Mouse (Mus musculus) small intestine, adult 2 months (tissue): ENCODE measurements around the gene Gm28051. TPM values are rescaled to one million over a fixed set of nuclear protein-coding genes. Genes with fewer than 3 reads are reported as not detected.

Experiments
- H3K27ac ChIP-seq: fragments of 200-500 bp; 2 replicates; pipeline ENCODE4 v1.5.1; 2012; ENCODE audit warnings: low read depth, low read length, control low read depth, inconsistent platforms; ENCODE audit not compliant: insufficient read depth
- H3K27me3 ChIP-seq: fragments of 200-500 bp; 2 replicates; pipeline ENCODE4 v1.6.1; 2012; ENCODE audit warnings: mild to moderate bottlenecking, moderate library complexity, low read length, inconsistent platforms; ENCODE audit not compliant: control insufficient read depth, insufficient read depth
- H3K36me3 ChIP-seq: fragments of 200-500 bp; 2 replicates; pipeline ENCODE4 v1.6.1; 2012; ENCODE audit warnings: mild to moderate bottlenecking, low read length, control low read depth, inconsistent platforms; ENCODE audit not compliant: control insufficient read depth, insufficient read depth
- H3K4me1 ChIP-seq: fragments of 200-500 bp; 2 replicates; pipeline ENCODE4 v1.6.1; 2012; ENCODE audit warnings: low read length, inconsistent platforms, mixed read lengths; ENCODE audit not compliant: control insufficient read depth, insufficient read depth, insufficient read length
- H3K4me3 ChIP-seq: fragments of 200-500 bp; 2 replicates; pipeline ENCODE4 v1.5.1; 2012; ENCODE audit warnings: low read depth, mild to moderate bottlenecking, control low read depth, inconsistent platforms, low read length, moderate library complexity
- CTCF ChIP-seq: fragments of 200-500 bp; IDR thresholded peaks from 2 replicates; pipeline ENCODE4 v1.5.1; 2012; ENCODE audit warnings: low read depth, mild to moderate bottlenecking, control low read depth, inconsistent platforms, low read length, moderate library complexity, mixed read lengths; ENCODE audit not compliant: insufficient replicate concordance, insufficient read length; ENCODE audit errors: extremely low read depth
- POLR2A ChIP-seq: fragments of 200-500 bp; IDR thresholded peaks from 2 replicates; pipeline ENCODE4 v1.6.1; 2012; ENCODE audit warnings: low read depth, mild to moderate bottlenecking, control low read depth, inconsistent platforms, low read length, moderate library complexity
- WGBS: fragments of 180-500 bp; shearing (Covaris S2); methylation state at CpG from one replicate; pipeline ENCODE4 v1.1.7; 2018; 5-methylcytosine and 5-hydroxymethylcytosine counted together
- polyA plus RNA-seq: library from polyadenylated mRNA; depleted of rRNA; stranded (reverse); fragments of >200 nt; gene quantifications from 2 replicates; pipeline ENCODE4 v1.2.3, GENCODE M21; 2012

The Gm28051 gene
- polyA plus RNA-seq, 1 experiment, result not detected

GRCm38 (mm10) chr12:102705216-102705871 lies 52.2 kb downstream of the Gm28051 start:
- WGBS, result 3% methylated on average over 45 of the region's 45 CpGs
- TF ChIP-seq CTCF, result peak; percentile 91
- TF ChIP-seq POLR2A, result no peak
- Histone ChIP-seq H3K27me3 (no peaks in the 10 kb centered on the region), H3K36me3 (no peaks in the 10 kb centered on the region), H3K27ac (peak overlapping the region; percentile 66), H3K4me3 (peak overlapping the region; percentile 85), H3K4me1 (peaks cover 36% of the 10 kb centered on the region)

GRCm38 (mm10) chr12:102704457-102705198 lies 52.9 kb downstream of the Gm28051 start, which contains the start of gene Itpk1:
Itpk1 (minus strand) TSS chr12:102704930.
- Histone ChIP-seq H3K4me1 (peaks cover 40% of the 10 kb centered on the region), H3K36me3 (no peaks in the 10 kb centered on the region), H3K27ac (peak within 1 kb of the TSS; percentile 85), H3K27me3 (no peaks in the 10 kb centered on the region), H3K4me3 (peak within 1 kb of the TSS; percentile 96)
- under 1% methylated on average over 103 of the region's 105 CpGs for whole genome bisulfite sequencing
- no peak for TF ChIP-seq CTCF
- TF ChIP-seq POLR2A, result peak; percentile 72; the same call in 1 of the 2 replicates

GRCm38 (mm10) chr12:102703921-102704408 lies 53.6 kb downstream of the Gm28051 start:
- H3K27ac ChIP-seq, result peak overlapping the region; percentile 85
- no peak for TF ChIP-seq CTCF
- no peak; the same call in 1 of the 2 replicates for TF ChIP-seq POLR2A
- H3K27me3 ChIP-seq, result no peaks in the 10 kb centered on the region
- peaks cover 46% of the 10 kb centered on the region for H3K4me1 ChIP-seq
- WGBS, result 4% methylated on average over 17 of the region's 17 CpGs
- peak overlapping the region; percentile 96 for H3K4me3 ChIP-seq
- H3K36me3 ChIP-seq, result no peaks in the 10 kb centered on the region

- H3K27me3 ChIP-seq, result no peaks in the 10 kb centered on the region
- peak overlapping the region; percentile 96 for H3K4me3 ChIP-seq
- no peaks in the 10 kb centered on the region for H3K36me3 ChIP-seq
- TF ChIP-seq CTCF (no peak), POLR2A (no peak)
- 28% methylated on average over 6 of the region's 6 CpGs for WGBS
- peak overlapping the region; percentile 85 for H3K27ac ChIP-seq
- H3K4me1 ChIP-seq, result peaks cover 52% of the 10 kb centered on the region
These were observed 54.1 kb downstream of the Gm28051 start for GRCm38 (mm10) chr12:102703441-102703840.

GRCm38 (mm10) chr12:102703111-102703412 lies 54.5 kb downstream of the Gm28051 start:
- Histone ChIP-seq H3K27ac (peak overlapping the region; percentile 85), H3K4me3 (peak overlapping the region; percentile 96), H3K27me3 (no peaks in the 10 kb centered on the region), H3K36me3 (no peaks in the 10 kb centered on the region), H3K4me1 (peaks cover 55% of the 10 kb centered on the region)
- no peak for TF ChIP-seq POLR2A
- TF ChIP-seq CTCF, result peak; percentile 41; the same call in 1 of the 2 replicates
- 5% methylated on average over 4 of the region's 4 CpGs for WGBS

GRCm38 (mm10) chr12:102702356-102703110 lies 55.0 kb downstream of the Gm28051 start:
- WGBS, result 5% methylated on average over 15 of the region's 15 CpGs
- Histone ChIP-seq H3K4me1 (peaks cover 56% of the 10 kb centered on the region), H3K27ac (peak overlapping the region; percentile 85), H3K4me3 (peak overlapping the region; percentile 96), H3K27me3 (no peaks in the 10 kb centered on the region), H3K36me3 (no peaks in the 10 kb centered on the region)
- peak; percentile 53; the same call in 1 of the 2 replicates for TF ChIP-seq CTCF
- no peak; the same call in 1 of the 2 replicates for TF ChIP-seq POLR2A

GRCm38 (mm10) chr12:102701691-102702207 lies 55.8 kb downstream of the Gm28051 start:
- 28% methylated on average over 5 of the region's 5 CpGs for WGBS
- H3K36me3 ChIP-seq, result no peaks in the 10 kb centered on the region
- H3K27me3 ChIP-seq, result no peaks in the 10 kb centered on the region
- no peak for TF ChIP-seq POLR2A
- TF ChIP-seq CTCF, result no peak
- H3K4me1 ChIP-seq, result peaks cover 57% of the 10 kb centered on the region
- H3K4me3 ChIP-seq, result peak overlapping the region; percentile 96
- H3K27ac ChIP-seq, result peak overlapping the region; percentile 85
